Mouse (Mus musculus): ENCODE data around the gene Mkln1.

GRCm38 (mm10) chr6:31412487-31412886 is 14.0 kb downstream of the Mkln1 start:
- TF ChIP-seq CTCF (IDR thresholded peaks at IDR 0.05; ENCODE audit: low read depth, low read length) (no peak), POLR2A (IDR thresholded peaks at IDR 0.05; ENCODE audit: extremely low read depth, insufficient read depth, low read length) (no peak)

Measured in liver, adult 2 months (tissue).